Mouse (Mus musculus): ENCODE data around the gene Unc5cl. TPM values are rescaled to one million over a fixed set of nuclear protein-coding genes. Genes with fewer than 3 reads are reported as not detected.

Unc5cl gene
- polyA plus RNA-seq, 1 experiment from 2014 or later, result 0.69 TPM

DNA sequence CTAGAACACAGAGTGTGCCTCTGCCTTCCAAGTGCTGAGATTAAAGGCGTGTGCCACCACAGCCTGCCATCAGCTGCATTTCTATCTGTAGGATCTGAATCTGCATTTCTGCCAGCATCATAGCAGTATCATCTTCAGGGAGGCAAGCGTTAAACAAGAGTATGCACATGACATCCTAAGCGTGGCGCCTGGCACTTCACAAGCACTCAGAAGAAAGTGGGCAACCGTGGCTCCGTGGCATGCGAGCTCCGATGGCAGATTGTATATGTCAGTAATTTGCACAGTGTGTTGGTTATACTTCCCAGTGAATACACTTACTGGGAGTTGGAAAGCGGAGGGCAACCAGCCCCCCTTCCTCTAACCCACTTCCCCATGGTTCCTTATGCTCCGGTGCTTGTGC is 25.3 kb downstream of the Unc5cl start:
- no peaks in the 10 kb centered on the region for H3K4me1 ChIP-seq (ENCODE audit: insufficient read depth, low read depth, low read length)
- H3K9ac ChIP-seq (replicated peaks; ENCODE audit: low read depth), result no peak overlapping the region
- H3K27me3 ChIP-seq (replicated peaks; ENCODE audit: insufficient read depth, low read length), result no peaks in the 10 kb centered on the region
- DNase-seq (ENCODE audit: low spot score), result no peak
- no peak overlapping the region for H3K4me2 ChIP-seq (replicated peaks; ENCODE audit: low read depth, low read length)
- H3K9me3 ChIP-seq (ENCODE audit: low read length), result no peaks in the 10 kb centered on the region
- no peak for ATAC-seq
- no peak overlapping the region for H3K4me3 ChIP-seq (ENCODE audit: low read depth, low read length)
- no peaks in the 10 kb centered on the region for H3K36me3 ChIP-seq (ENCODE audit: insufficient read depth, low read length)
- 77% methylated on average over 10 of the region's 10 CpGs for WGBS
- no peak overlapping the region for H3K27ac ChIP-seq (ENCODE audit: low read length)
- TF ChIP-seq EP300 (IDR thresholded peaks at IDR 0.05) (no peak), CTCF (IDR thresholded peaks at IDR 0.05) (no peak)

- Histone ChIP-seq H3K36me3 (ENCODE audit: insufficient read depth, low read length) (no peaks in the 10 kb centered on the region), H3K27ac (ENCODE audit: low read length) (no peak overlapping the region), H3K4me1 (ENCODE audit: insufficient read depth, low read depth, low read length) (no peaks in the 10 kb centered on the region), H3K4me2 (replicated peaks; ENCODE audit: low read depth, low read length) (no peak overlapping the region), H3K9me3 (ENCODE audit: low read length) (no peaks in the 10 kb centered on the region), H3K9ac (replicated peaks; ENCODE audit: low read depth) (no peak overlapping the region), H3K27me3 (replicated peaks; ENCODE audit: insufficient read depth, low read length) (no peaks in the 10 kb centered on the region), H3K4me3 (ENCODE audit: low read depth, low read length) (no peak overlapping the region)
- no peak for ATAC-seq
- TF ChIP-seq EP300 (IDR thresholded peaks at IDR 0.05) (no peak), CTCF (IDR thresholded peaks at IDR 0.05) (no peak)
- WGBS, result 71% methylated on average over 5 of the region's 5 CpGs
- DNase-seq (ENCODE audit: low spot score), result no peak
These were observed 29.1 kb downstream of the Unc5cl start for GRCm38 (mm10) chr17:48483764-48484163.

DNA sequence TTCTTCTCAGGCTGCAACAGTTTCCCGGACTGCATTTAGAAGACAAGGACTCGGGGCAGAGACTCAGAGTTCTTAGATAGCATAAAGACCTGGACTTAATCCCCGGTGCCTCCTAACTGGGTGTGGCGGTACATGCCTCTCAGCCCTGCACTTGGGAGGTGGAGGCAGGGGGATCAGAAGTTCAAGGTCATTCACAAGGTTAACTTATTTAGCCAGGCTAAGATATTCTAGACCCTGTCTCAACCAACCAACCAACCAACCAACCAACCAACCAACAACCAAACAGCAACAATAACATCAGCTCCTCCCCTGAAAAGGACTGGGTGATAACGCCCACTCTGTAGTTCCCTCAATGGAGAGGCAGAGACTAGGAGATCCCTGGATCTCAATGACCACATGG is 29.5 kb downstream of the Unc5cl start:
- DNase-seq (ENCODE audit: low spot score) (no peak), ATAC-seq (no peak)
- H3K4me1 ChIP-seq (ENCODE audit: insufficient read depth, low read depth, low read length), result no peaks in the 10 kb centered on the region
- no peak overlapping the region for H3K4me2 ChIP-seq (replicated peaks; ENCODE audit: low read depth, low read length)
- H3K36me3 ChIP-seq (ENCODE audit: insufficient read depth, low read length), result no peaks in the 10 kb centered on the region
- no peaks in the 10 kb centered on the region for H3K27me3 ChIP-seq (replicated peaks; ENCODE audit: insufficient read depth, low read length)
- WGBS, result 89% methylated on average over 5 of the region's 5 CpGs
- TF ChIP-seq CTCF (IDR thresholded peaks at IDR 0.05) (no peak), EP300 (IDR thresholded peaks at IDR 0.05) (no peak)
- no peak overlapping the region for H3K4me3 ChIP-seq (ENCODE audit: low read depth, low read length)
- no peaks in the 10 kb centered on the region for H3K9me3 ChIP-seq (ENCODE audit: low read length)
- no peak overlapping the region for H3K9ac ChIP-seq (replicated peaks; ENCODE audit: low read depth)
- H3K27ac ChIP-seq (ENCODE audit: low read length), result no peak overlapping the region

DNA sequence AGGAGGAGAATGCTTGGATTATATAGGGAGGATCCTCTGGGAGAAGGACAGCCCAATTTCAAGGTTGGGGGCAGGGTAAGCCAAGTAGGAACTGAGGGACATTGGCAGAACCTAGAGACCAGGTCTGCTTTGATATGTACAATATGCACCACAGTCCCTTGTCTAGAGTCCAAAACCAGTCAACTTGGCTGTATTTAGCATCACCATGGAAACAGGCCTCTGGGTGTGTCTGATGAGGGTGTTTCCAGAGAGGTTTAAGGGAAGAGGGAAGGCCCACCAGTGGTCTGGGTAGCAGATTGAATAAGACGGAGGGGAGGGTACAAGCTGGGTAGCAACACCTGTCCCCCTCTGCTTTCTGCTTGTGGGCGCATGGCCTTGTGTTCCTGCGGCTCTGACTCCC is 34.8 kb downstream of the Unc5cl start:
- WGBS, result 89% methylated on average over 3 of the region's 3 CpGs
- Histone ChIP-seq H3K9me3 (ENCODE audit: low read length) (no peaks in the 10 kb centered on the region), H3K36me3 (ENCODE audit: insufficient read depth, low read length) (no peaks in the 10 kb centered on the region), H3K4me1 (ENCODE audit: insufficient read depth, low read depth, low read length) (no peaks in the 10 kb centered on the region), H3K27ac (ENCODE audit: low read length) (no peak overlapping the region), H3K27me3 (replicated peaks; ENCODE audit: insufficient read depth, low read length) (no peaks in the 10 kb centered on the region), H3K4me3 (ENCODE audit: low read depth, low read length) (no peak overlapping the region), H3K9ac (replicated peaks; ENCODE audit: low read depth) (no peak overlapping the region), H3K4me2 (replicated peaks; ENCODE audit: low read depth, low read length) (no peak overlapping the region)
- DNase-seq (ENCODE audit: low spot score), result no peak
- TF ChIP-seq EP300 (IDR thresholded peaks at IDR 0.05) (no peak), CTCF (IDR thresholded peaks at IDR 0.05) (no peak)
- ATAC-seq, result no peak

DNA sequence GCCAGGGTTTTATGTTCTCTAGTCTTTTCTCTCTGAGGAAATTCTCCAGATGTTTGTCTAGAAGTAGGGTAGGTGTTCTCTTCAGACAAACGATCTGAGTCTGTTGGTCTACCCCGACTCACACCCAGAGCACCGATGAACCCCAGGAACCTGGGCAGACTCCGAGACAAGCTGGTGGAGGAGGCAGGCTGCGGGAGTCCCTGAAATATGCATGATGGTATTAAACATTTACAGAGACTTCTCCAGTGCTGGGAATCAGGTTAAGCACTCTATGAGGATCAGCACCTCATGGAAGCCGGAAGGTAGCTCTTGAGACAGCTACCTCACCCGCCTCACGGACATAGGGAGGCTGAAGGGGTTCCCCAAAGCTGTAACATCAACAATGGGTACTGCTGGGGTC is 37.9 kb downstream of the Unc5cl start:
- Histone ChIP-seq H3K27me3 (replicated peaks; ENCODE audit: insufficient read depth, low read length) (no peaks in the 10 kb centered on the region), H3K4me3 (ENCODE audit: low read depth, low read length) (no peak overlapping the region), H3K9ac (replicated peaks; ENCODE audit: low read depth) (no peak overlapping the region), H3K27ac (ENCODE audit: low read length) (no peak overlapping the region), H3K9me3 (ENCODE audit: low read length) (no peaks in the 10 kb centered on the region), H3K4me2 (replicated peaks; ENCODE audit: low read depth, low read length) (no peak overlapping the region), H3K4me1 (ENCODE audit: insufficient read depth, low read depth, low read length) (no peaks in the 10 kb centered on the region), H3K36me3 (ENCODE audit: insufficient read depth, low read length) (no peaks in the 10 kb centered on the region)
- ATAC-seq, result no peak
- WGBS, result 73% methylated on average over 8 of the region's 8 CpGs
- no peak for DNase-seq (ENCODE audit: low spot score)
- no peak for TF ChIP-seq EP300 (IDR thresholded peaks at IDR 0.05)
- no peak for TF ChIP-seq CTCF (IDR thresholded peaks at IDR 0.05)

- no peak overlapping the region for H3K4me3 ChIP-seq (ENCODE audit: low read depth, low read length)
- ATAC-seq, result no peak
These were observed 38.9 kb downstream of the Unc5cl start for GRCm38 (mm10) chr17:48493582-48493981.

GRCm38 (mm10) chr17:48493986-48494385 is 39.3 kb downstream of the Unc5cl start:
- no peak overlapping the region for H3K4me3 ChIP-seq (ENCODE audit: low read depth, low read length)
- 61% methylated on average over 8 of the region's 8 CpGs for WGBS

More at GRCm38 (mm10) chr17:48493582-48493981, 38.9 kb downstream of the Unc5cl start:
- Histone ChIP-seq H3K27ac (ENCODE audit: low read length) (no peak overlapping the region), H3K27me3 (replicated peaks; ENCODE audit: insufficient read depth, low read length) (no peaks in the 10 kb centered on the region), H3K4me1 (ENCODE audit: insufficient read depth, low read depth, low read length) (no peaks in the 10 kb centered on the region), H3K36me3 (ENCODE audit: insufficient read depth, low read length) (no peaks in the 10 kb centered on the region), H3K4me2 (replicated peaks; ENCODE audit: low read depth, low read length) (no peak overlapping the region), H3K9me3 (ENCODE audit: low read length) (no peaks in the 10 kb centered on the region), H3K9ac (replicated peaks; ENCODE audit: low read depth) (no peak overlapping the region)
- peak; percentile 16 for DNase-seq (ENCODE audit: low spot score)
- TF ChIP-seq EP300 (IDR thresholded peaks at IDR 0.05), result no peak
- no peak for TF ChIP-seq CTCF (IDR thresholded peaks at IDR 0.05)
- 39% methylated on average over 7 of the region's 7 CpGs for WGBS

More at GRCm38 (mm10) chr17:48493986-48494385, 39.3 kb downstream of the Unc5cl start:
- no peak overlapping the region for H3K4me2 ChIP-seq (replicated peaks; ENCODE audit: low read depth, low read length)
- no peaks in the 10 kb centered on the region for H3K4me1 ChIP-seq (ENCODE audit: insufficient read depth, low read depth, low read length)
- H3K27ac ChIP-seq (ENCODE audit: low read length), result no peak overlapping the region
- TF ChIP-seq CTCF (IDR thresholded peaks at IDR 0.05) (no peak), EP300 (IDR thresholded peaks at IDR 0.05) (no peak)
- no peaks in the 10 kb centered on the region for H3K9me3 ChIP-seq (ENCODE audit: low read length)
- no peak for DNase-seq (ENCODE audit: low spot score)
- ATAC-seq, result no peak
- H3K36me3 ChIP-seq (ENCODE audit: insufficient read depth, low read length), result no peaks in the 10 kb centered on the region
- H3K9ac ChIP-seq (replicated peaks; ENCODE audit: low read depth), result no peak overlapping the region
- no peaks in the 10 kb centered on the region for H3K27me3 ChIP-seq (replicated peaks; ENCODE audit: insufficient read depth, low read length)

All from lung, postnatal 0 days (tissue).